Comparison of ENCODE assay signal across 24 mouse cellular contexts in the genomic region with DNA sequence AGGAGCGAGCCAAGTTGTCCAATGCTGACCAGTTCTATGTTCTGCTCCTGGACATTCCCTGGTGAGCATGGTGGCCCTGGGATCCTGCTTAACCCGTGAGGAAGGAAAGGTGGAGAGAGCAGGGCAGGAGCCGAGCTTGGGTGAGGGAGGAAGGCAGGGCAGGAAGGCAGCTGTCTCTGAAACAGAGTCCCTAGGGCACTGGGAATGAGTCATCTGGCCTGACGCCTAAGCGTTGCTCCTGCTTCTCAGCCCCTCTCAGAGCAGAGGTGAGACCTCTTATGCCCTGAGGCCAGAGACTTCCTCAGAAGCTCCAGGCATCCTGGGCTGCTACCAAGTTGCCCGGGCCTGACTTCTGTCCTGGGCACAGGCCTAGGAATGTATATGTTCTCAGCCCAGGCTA. TPM values are rescaled to one million over a fixed set of nuclear protein-coding genes. Genes with fewer than 3 reads are reported as not detected.
DNase-seq lines count a peak whose midpoint lies in the region; ATAC-seq and TF ChIP-seq lines count a peak whose summit lies in the region.
"Had no signal": no experiment of that assay in that cellular context is flagged by ENCODE, and none has a peak within 500 bp of the region (broad histone marks: within the 10 kb centered on the region; RNA-seq: fewer than 3 reads in every experiment).

No protein-coding gene starts in this region.

- H3K4me2 ChIP-seq in hindbrain, embryonic 16.5 days (ENCODE audit: low read length): no peak overlapping the region
- H3K4me2 ChIP-seq: embryonic facial prominence, embryonic 15.5 days; forebrain, embryonic 15.5 days; heart, embryonic 13.5 days; hindbrain, embryonic 12.5 days; kidney, embryonic 15.5 days had no signal

- H3K79me2 ChIP-seq in C2C12 (ENCODE audit: control insufficient read depth, insufficient read depth): peaks cover 5% of the 10 kb centered on the region

- H3K36me3 ChIP-seq in hindbrain, embryonic 10.5 days: 0 out of 2 replicates have a peak, but pooled peaks cover 5% of the 10 kb centered on the region
- H3K36me3 ChIP-seq in hindbrain, embryonic 16.5 days (ENCODE audit: control insufficient read depth, insufficient read depth, low read length): no peaks in the 10 kb centered on the region
- peaks cover 90% of the 10 kb centered on the region for H3K36me3 ChIP-seq in C2C12 (ENCODE audit: control insufficient read depth, insufficient read depth)
- H3K36me3 ChIP-seq: forebrain, embryonic 15.5 days; hindbrain, embryonic 12.5 days had no signal

- no peak for TF ChIP-seq CTCF in C2C12 (IDR thresholded peaks at IDR 0.05; ENCODE audit: control insufficient read depth, insufficient read depth, insufficient read length)

- no peak overlapping the region; the same call in 1 of the 2 replicates for H3K9ac ChIP-seq in hindbrain, embryonic 16.5 days (ENCODE audit: low read depth, low read length)
- H3K9ac ChIP-seq: embryonic facial prominence, embryonic 15.5 days; forebrain, embryonic 15.5 days; heart, embryonic 13.5 days; hindbrain, embryonic 12.5 days; kidney, embryonic 15.5 days had no signal

- no peaks in the 10 kb centered on the region for H3K9me3 ChIP-seq in hindbrain, embryonic 10.5 days
- H3K9me3 ChIP-seq in hindbrain, embryonic 16.5 days (ENCODE audit: control insufficient read depth, low read length): no peaks in the 10 kb centered on the region
- H3K9me3 ChIP-seq: embryonic facial prominence, embryonic 15.5 days; forebrain, embryonic 10.5 days; forebrain, embryonic 15.5 days; heart, embryonic 13.5 days; hindbrain, embryonic 12.5 days; kidney, embryonic 15.5 days had no signal

- no peaks in the 10 kb centered on the region for H3K79me3 ChIP-seq in C2C12 (ENCODE audit: low read depth)

- 74% methylated on average over 6 of the region's 6 CpGs for WGBS in hindbrain, embryonic 10.5 days
- WGBS in hindbrain, embryonic 16.5 days: 71% methylated on average over 6 of the region's 6 CpGs

- no peak overlapping the region for H3ac ChIP-seq in C2C12 (ENCODE audit: control insufficient read depth, insufficient read length, low read depth)

- no peak for ATAC-seq in hindbrain, embryonic 16.5 days
- ATAC-seq: forebrain, embryonic 15.5 days; hindbrain, postnatal 0 days had no signal

- DNase-seq in adrenal gland, postnatal 10 days: peak; percentile 42
- DNase-seq in adrenal gland, postnatal 25 days: no peak
- DNase-seq in hindbrain, embryonic 10.5 days (ENCODE audit: low spot score): no peak
- DNase-seq in NIH3T3 (ENCODE audit: low read depth): peak; percentile 70
- no peak for DNase-seq in retina, postnatal 1 day
- DNase-seq in right cerebral cortex, adult 2 months (ENCODE audit: low spot score in 2 of 2): no peak
- DNase-seq: B cell, adult 2 months; cerebellum, adult 11 months; cerebellum, adult 8-10 months; cerebellum, postnatal 14 days; embryo, embryonic 11 days; heart, adult 2 months; heart, postnatal 36 days; kidney, adult 2 months had no signal

- no peak overlapping the region for H3K4me3 ChIP-seq in hindbrain, embryonic 10.5 days
- no peak overlapping the region for H3K4me3 ChIP-seq in hindbrain, embryonic 16.5 days (ENCODE audit: low read length)
- no peak overlapping the region for H3K4me3 ChIP-seq in C2C12 (ENCODE audit: insufficient read depth, poor library complexity, severe bottlenecking)
- H3K4me3 ChIP-seq: embryonic facial prominence, embryonic 15.5 days; erythroblast, embryonic 14.5 days; forebrain, embryonic 10.5 days; forebrain, embryonic 15.5 days; heart, adult 2 months; heart, embryonic 13.5 days; hindbrain, embryonic 12.5 days; kidney, embryonic 15.5 days had no signal

- H3K27ac ChIP-seq in hindbrain, embryonic 10.5 days: 0 out of 2 replicates have a peak overlapping the region, but pooled peaks have one; percentile 1
- H3K27ac ChIP-seq in hindbrain, embryonic 16.5 days (ENCODE audit: low read depth, low read length): no peak overlapping the region
- H3K27ac ChIP-seq: embryonic facial prominence, embryonic 15.5 days; forebrain, embryonic 10.5 days; forebrain, embryonic 15.5 days; heart, adult 2 months; heart, embryonic 13.5 days; hindbrain, embryonic 12.5 days; hindbrain, postnatal 0 days; kidney, embryonic 15.5 days had no signal

- H3K4me1 ChIP-seq in hindbrain, embryonic 10.5 days (replicated peaks): peaks cover 28% of the 10 kb centered on the region
- no peaks in the 10 kb centered on the region for H3K4me1 ChIP-seq in hindbrain, embryonic 16.5 days (ENCODE audit: control insufficient read depth, insufficient read depth, low read depth, low read length)
- H3K4me1 ChIP-seq: forebrain, embryonic 15.5 days had no signal

- H3K27me3 ChIP-seq in hindbrain, embryonic 10.5 days (ENCODE audit: insufficient read depth, poor library complexity, severe bottlenecking): no peaks in the 10 kb centered on the region
- no peaks in the 10 kb centered on the region for H3K27me3 ChIP-seq in hindbrain, embryonic 16.5 days (replicated peaks; ENCODE audit: control insufficient read depth, insufficient read depth, low read length)
- no peaks in the 10 kb centered on the region for H3K27me3 ChIP-seq in C2C12 (ENCODE audit: control insufficient read depth, insufficient read depth, insufficient read length)
- H3K27me3 ChIP-seq: embryonic facial prominence, embryonic 15.5 days; forebrain, embryonic 15.5 days; heart, embryonic 13.5 days; hindbrain, embryonic 12.5 days; kidney, embryonic 15.5 days had no signal

TF ChIP-seq in C2C12, 6 proteins besides CTCF, POLR2A, EP300 and RAD21:
- TF ChIP-seq USF1 (IDR thresholded peaks at IDR 0.05; ENCODE audit: low read depth) (no peak), MYOG (IDR thresholded peaks at IDR 0.05; ENCODE audit: control insufficient read depth, extremely low read depth, insufficient read length) (no peak), CEBPB (IDR thresholded peaks at IDR 0.05; ENCODE audit: low read depth) (no peak), FOSL1 (IDR thresholded peaks at IDR 0.05; ENCODE audit: insufficient read depth, low read length, poor library complexity, severe bottlenecking) (peak; percentile 8), MAX (IDR thresholded peaks at IDR 0.05) (no peak), MYOD1 (IDR thresholded peaks at IDR 0.05; ENCODE audit: control insufficient read depth, insufficient read length, low read depth) (peak; percentile 83)
TF ChIP-seq in C2C12: peak in this region for 2.

RNA-seq across cellular contexts. Expression of gene Adssl1, which starts 12.8 kb away (rescaled TPM):
- total RNA-seq in adrenal gland, postnatal 10 days (2021): 10 to 100 TPM; 42.9 to 72.4 TPM
- total RNA-seq in adrenal gland, postnatal 25 days (2021): 17.8 and 21.0 TPM in 2 replicates
- polyA plus RNA-seq in hindbrain, embryonic 10.5 days (2016; fragmentation: Nextera tagmentation; extraction: Ambion mirVana): 3.7 and 5.5 TPM in 2 replicates
- 7.7 and 7.9 TPM in 2 replicates for polyA plus RNA-seq in hindbrain, embryonic 16.5 days (2015; fragmentation: Nextera tagmentation; extraction: Ambion mirVana)
- polyA plus RNA-seq in C2C12 (2012; fragmentation: generic; extraction: Trizol): 10.1 TPM

RNA-seq across cellular contexts. Expression of gene Inf2, which starts 18.4 kb away (rescaled TPM):
- total RNA-seq in adrenal gland, postnatal 10 days (2021): 10 to 100 TPM; 21.7 to 25.4 TPM
- 32.6 and 34.1 TPM in 2 replicates for total RNA-seq in adrenal gland, postnatal 25 days (2021)
- polyA plus RNA-seq in hindbrain, embryonic 10.5 days (2016; fragmentation: Nextera tagmentation; extraction: Ambion mirVana): 1.5 and 1.8 TPM in 2 replicates
- polyA plus RNA-seq in hindbrain, embryonic 16.5 days (2015; fragmentation: Nextera tagmentation; extraction: Ambion mirVana): 1.0 and 1.1 TPM in 2 replicates
- polyA plus RNA-seq in C2C12 (2012; fragmentation: generic; extraction: Trizol): 118 TPM

RNA-seq across cellular contexts. Expression of gene Siva1, which starts 37.5 kb away (rescaled TPM):
- total RNA-seq in adrenal gland, postnatal 10 days (2021): 10 to 100 TPM; 35.9 to 46.7 TPM
- total RNA-seq in adrenal gland, postnatal 25 days (2021): 34.8 and 46.0 TPM in 2 replicates
- polyA plus RNA-seq in hindbrain, embryonic 10.5 days (2016; fragmentation: Nextera tagmentation; extraction: Ambion mirVana): 281 and 334 TPM in 2 replicates
- polyA plus RNA-seq in hindbrain, embryonic 16.5 days (2015; fragmentation: Nextera tagmentation; extraction: Ambion mirVana): 48.1 and 57.5 TPM in 2 replicates
- polyA plus RNA-seq in C2C12 (2012; fragmentation: generic; extraction: Trizol): 164 TPM

Comparison
In these comparisons a context has a peak if more than half of its experiments do, and no peak if none do; other contexts are left out.
1. DNase-seq: peak in adrenal gland, postnatal 10 days (single experiment) and NIH3T3 (single experiment); none in adrenal gland, postnatal 25 days (single experiment), hindbrain, embryonic 10.5 days (single experiment), retina, postnatal 1 day (single experiment) and right cerebral cortex, adult 2 months (0 of 2).
2. RNA of gene Inf2, which starts 18.4 kb away (polyA plus RNA-seq): 118 TPM in C2C12 (single experiment); 1.5 to 1.8 TPM in hindbrain, embryonic 10.5 days and 1.0 to 1.1 TPM in hindbrain, embryonic 16.5 days; every median in the first group is over 10 times any median in the second.